Mouse (Mus musculus): Measurements from ENCODE around the gene Rad51ap1. TPM values are rescaled to one million over a fixed set of nuclear protein-coding genes. Genes with fewer than 3 reads are reported as not detected.

The Rad51ap1 gene
- polyA plus RNA-seq, 1 experiment from 2014 or later: 42.6 TPM

DNA sequence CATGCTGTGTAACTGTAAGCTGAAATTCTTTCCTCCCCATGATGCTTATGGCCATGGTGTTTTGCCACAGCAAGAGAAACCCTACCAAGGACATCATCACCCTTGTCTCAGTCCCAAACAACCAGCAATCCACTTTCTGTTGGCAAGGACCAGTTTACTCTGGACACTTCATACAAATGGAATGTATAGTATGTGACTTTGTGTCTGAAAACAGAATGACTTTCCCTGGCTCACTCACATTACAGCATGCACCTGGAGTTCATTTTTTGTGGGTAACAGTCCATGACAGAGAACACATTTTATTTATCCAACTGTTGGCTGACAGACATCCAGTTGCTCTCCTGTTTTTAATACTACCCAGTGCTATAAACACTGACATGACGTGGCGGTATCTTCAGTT, 6.5 kb downstream of the Rad51ap1 start:
- Histone ChIP-seq H3K4me2 (replicated peaks) (no peak overlapping the region), H3K9ac (no peak overlapping the region), H3K9me3 (replicated peaks) (no peaks in the 10 kb centered on the region), H3K36me3 (peaks cover 18% of the 10 kb centered on the region), H3K27me3 (no peaks in the 10 kb centered on the region), H3K27ac (no peak overlapping the region), H3K4me1 (peaks cover 2% of the 10 kb centered on the region; the same call in 1 of the 2 replicates), H3K4me3 (no peak overlapping the region)
- 95% methylated on average over 2 of the region's 2 CpGs for WGBS
- ATAC-seq (ENCODE audit: low FRiP score): no peak

DNA sequence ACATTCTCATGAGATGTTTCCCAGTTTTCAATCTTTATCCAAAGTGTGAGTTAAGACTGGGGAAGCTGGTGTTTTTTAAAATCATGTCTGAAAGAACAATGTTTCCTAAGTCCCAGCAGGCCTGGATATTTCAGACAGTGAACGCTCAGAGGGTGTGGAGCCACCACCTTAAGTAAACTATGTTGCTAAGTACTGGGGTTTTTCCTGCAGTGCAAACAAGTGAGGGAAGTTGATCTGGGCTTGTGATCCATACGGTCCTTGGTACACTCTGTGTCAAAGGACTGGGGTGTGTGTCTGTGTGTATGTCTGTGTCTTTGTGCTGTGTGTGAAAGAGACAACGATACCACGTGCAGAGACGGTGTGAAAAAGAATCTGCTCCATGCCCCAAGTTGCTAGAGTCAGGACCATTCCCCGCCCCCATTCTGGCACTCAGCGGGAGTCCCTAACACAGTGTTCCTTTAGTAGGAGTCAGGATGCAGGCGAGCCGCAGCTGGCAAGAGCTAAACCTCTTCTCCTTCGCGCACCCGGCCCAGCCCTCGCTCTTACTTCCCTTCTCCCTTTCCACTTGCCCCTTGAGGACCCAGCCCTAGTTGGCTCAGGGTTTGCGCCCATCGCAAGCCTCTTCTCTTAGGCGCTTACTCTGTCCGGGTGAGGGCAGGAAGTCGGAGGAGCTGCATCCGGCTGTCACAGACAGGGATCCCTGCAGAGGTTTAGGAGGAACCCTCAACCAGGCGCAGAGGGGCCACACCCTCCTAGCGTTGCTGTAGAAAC, 18.1 kb downstream of the Rad51ap1 start, which contains the start of gene Dyrk4:
Gene Dyrk4 (minus strand): TSS at position 729 of the 771 bp plus-strand sequence.
- no peak for ATAC-seq (ENCODE audit: low FRiP score)
- H3K27me3 ChIP-seq: no peaks in the 10 kb centered on the region
- H3K27ac ChIP-seq: no peak within 1 kb of the TSS
- H3K9me3 ChIP-seq (replicated peaks): no peaks in the 10 kb centered on the region
- peaks cover 5% of the 10 kb centered on the region; the same call in 1 of the 2 replicates for H3K4me1 ChIP-seq
- peak within 1 kb of the TSS; percentile 47 for H3K4me2 ChIP-seq (replicated peaks)
- peaks cover 22% of the 10 kb centered on the region for H3K36me3 ChIP-seq
- peak within 1 kb of the TSS; percentile 19; the same call in 1 of the 2 replicates for H3K4me3 ChIP-seq
- H3K9ac ChIP-seq: peak within 1 kb of the TSS; percentile 25; the same call in 1 of the 2 replicates
- 7% methylated on average over 21 of the region's 21 CpGs for WGBS

DNA sequence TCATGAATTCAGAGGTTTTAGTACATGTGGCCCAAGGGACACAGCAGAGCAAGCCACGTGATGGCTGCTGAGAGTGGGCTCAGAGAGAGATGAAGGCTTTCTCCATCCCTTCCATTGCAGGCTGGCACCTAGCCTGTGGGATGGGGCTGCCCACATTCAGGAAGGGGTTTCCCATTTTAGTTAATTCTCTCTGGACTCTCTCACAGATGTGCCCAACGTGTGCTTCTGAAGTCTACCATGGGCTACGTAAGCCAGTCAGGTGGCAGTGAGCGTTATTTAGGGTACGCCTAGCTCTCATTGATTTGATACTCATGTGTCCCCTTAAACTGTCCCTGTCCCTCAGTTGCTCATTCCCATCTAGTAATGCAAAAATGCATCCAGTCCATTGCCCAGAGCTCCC, 24.5 kb downstream of the Rad51ap1 start:
- no peak overlapping the region for H3K4me2 ChIP-seq (replicated peaks)
- 84% methylated on average over 5 of the region's 5 CpGs for WGBS
- H3K27ac ChIP-seq: no peak overlapping the region
- H3K4me1 ChIP-seq: no peaks in the 10 kb centered on the region
- no peaks in the 10 kb centered on the region for H3K36me3 ChIP-seq
- H3K9me3 ChIP-seq (replicated peaks): no peaks in the 10 kb centered on the region
- no peak for ATAC-seq (ENCODE audit: low FRiP score)
- H3K4me3 ChIP-seq: no peak overlapping the region
- H3K27me3 ChIP-seq: 0 out of 2 replicates have a peak, but pooled peaks cover 2% of the 10 kb centered on the region
- no peak overlapping the region for H3K9ac ChIP-seq

DNA sequence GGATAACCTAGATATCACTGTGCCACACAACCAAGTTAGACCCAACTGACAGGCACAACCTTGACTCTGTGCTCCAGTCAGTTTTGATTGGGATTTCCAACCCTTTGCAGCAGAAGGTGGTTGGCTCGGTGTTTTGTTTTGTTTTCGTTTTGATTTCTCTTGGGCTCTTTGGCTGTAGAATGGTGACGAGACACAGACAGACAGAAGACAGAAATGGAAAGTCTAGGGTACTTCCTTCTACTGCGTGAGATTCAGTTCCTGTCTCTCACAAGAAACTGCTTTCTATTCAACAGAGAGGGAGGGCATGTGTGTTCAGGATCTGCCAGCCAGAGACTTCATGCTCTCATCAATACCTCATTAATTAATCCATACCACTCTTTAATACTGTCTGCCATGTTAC, 28.7 kb downstream of the Rad51ap1 start:
- Histone ChIP-seq H3K9me3 (replicated peaks) (no peaks in the 10 kb centered on the region), H3K27me3 (0 out of 2 replicates have a peak, but pooled peaks cover 2% of the 10 kb centered on the region), H3K4me3 (no peak overlapping the region), H3K4me1 (no peaks in the 10 kb centered on the region), H3K4me2 (replicated peaks) (no peak overlapping the region), H3K27ac (no peak overlapping the region), H3K9ac (no peak overlapping the region), H3K36me3 (no peaks in the 10 kb centered on the region)
- no peak for ATAC-seq (ENCODE audit: low FRiP score)
- WGBS: 81% methylated on average over 4 of the region's 4 CpGs

DNA sequence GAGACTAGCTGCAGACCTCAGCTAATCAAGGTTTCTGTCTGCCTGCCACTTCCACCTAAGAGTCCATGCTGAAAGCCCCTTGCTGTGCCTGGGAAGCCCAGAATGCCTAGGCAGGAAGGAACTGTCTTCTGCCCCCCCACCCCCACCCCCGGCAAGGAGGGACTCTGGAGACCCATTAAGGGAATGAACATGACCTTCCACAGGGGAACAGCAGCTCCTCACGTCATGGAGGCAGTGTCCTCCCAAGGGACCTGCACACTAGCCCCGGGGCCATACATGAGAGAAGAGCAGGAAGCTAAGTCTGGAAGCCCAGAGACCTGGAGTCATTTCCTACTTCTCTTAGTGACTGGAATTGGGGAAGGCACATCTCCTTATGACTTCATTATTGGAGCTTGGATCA, 31.5 kb downstream of the Rad51ap1 start:
- 54% methylated on average over 3 of the region's 3 CpGs for WGBS
- Histone ChIP-seq H3K9me3 (replicated peaks) (no peaks in the 10 kb centered on the region), H3K4me1 (no peaks in the 10 kb centered on the region), H3K9ac (no peak overlapping the region), H3K27me3 (0 out of 2 replicates have a peak, but pooled peaks cover 2% of the 10 kb centered on the region), H3K27ac (no peak overlapping the region), H3K36me3 (no peaks in the 10 kb centered on the region), H3K4me3 (no peak overlapping the region), H3K4me2 (replicated peaks) (no peak overlapping the region)
- no peak for ATAC-seq (ENCODE audit: low FRiP score)

DNA sequence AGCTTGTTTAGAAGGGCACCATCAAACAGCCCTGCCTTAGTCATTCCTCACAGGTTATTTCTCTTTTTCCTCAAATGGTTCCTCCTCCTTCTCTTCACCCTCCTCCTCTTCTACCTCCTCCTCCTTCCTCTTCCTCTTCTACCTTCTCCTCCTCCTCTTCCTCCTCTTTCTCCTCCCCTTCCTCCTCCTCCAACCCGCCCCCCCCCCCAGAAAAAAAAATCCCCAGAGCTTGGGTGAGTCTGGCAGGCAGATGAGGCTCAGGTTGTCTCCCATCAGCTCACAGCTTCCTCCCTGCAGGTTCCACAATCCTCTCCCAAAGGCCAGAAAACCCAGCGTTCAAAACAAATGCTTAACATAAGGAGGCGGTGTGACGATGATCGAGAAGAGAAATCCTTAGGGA, 32.0 kb downstream of the Rad51ap1 start:
- Histone ChIP-seq H3K9ac (no peak overlapping the region), H3K27me3 (0 out of 2 replicates have a peak, but pooled peaks cover 2% of the 10 kb centered on the region), H3K4me3 (no peak overlapping the region), H3K36me3 (no peaks in the 10 kb centered on the region), H3K4me1 (no peaks in the 10 kb centered on the region), H3K9me3 (replicated peaks) (no peaks in the 10 kb centered on the region), H3K4me2 (replicated peaks) (no peak overlapping the region), H3K27ac (no peak overlapping the region)
- ATAC-seq (ENCODE audit: low FRiP score): no peak
- 74% methylated on average over 4 of the region's 5 CpGs for WGBS

DNA sequence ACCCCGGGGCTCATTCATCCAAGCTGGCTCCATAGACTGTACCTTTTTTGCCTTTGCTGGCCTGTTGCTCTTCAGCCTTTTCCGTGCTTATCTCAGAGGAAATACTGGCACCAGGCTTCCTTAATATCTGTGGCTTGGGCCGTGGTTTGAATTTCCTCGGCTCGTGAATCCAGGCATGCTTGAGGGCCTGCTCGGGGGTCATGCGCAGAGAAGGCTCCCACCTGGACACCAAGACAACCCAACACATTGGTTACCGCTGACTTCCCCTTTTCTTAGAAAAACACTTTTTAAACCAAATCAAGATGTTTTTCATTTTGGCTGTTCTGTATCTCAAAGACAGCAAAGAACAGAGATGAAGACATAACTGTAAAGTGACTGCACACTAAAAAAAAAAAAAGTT, 62.3 kb downstream of the Rad51ap1 start:
- ATAC-seq (ENCODE audit: low FRiP score): no peak
- Histone ChIP-seq H3K4me2 (replicated peaks) (no peak overlapping the region), H3K4me1 (no peaks in the 10 kb centered on the region), H3K4me3 (no peak overlapping the region), H3K27ac (no peak overlapping the region), H3K9ac (no peak overlapping the region), H3K9me3 (replicated peaks) (no peaks in the 10 kb centered on the region), H3K27me3 (no peaks in the 10 kb centered on the region; the same call in 1 of the 2 replicates), H3K36me3 (no peaks in the 10 kb centered on the region)
- 90% methylated on average over 8 of the region's 8 CpGs for WGBS

Other genes starting within 250 kb of the Rad51ap1 start
- gene Kcna6, start 198.9 kb downstream of the Rad51ap1 start, polyA plus RNA-seq (2016; fragmentation: Nextera tagmentation; extraction: Ambion mirVana): 12.5 and 13.5 TPM in 2 replicates
- gene Ndufa9, start 90.5 kb downstream of the Rad51ap1 start, polyA plus RNA-seq (2016; fragmentation: Nextera tagmentation; extraction: Ambion mirVana): 159 and 171 TPM in 2 replicates
- gene Akap3, start 86.5 kb downstream of the Rad51ap1 start, polyA plus RNA-seq (2016; fragmentation: Nextera tagmentation; extraction: Ambion mirVana): 0.13 TPM in 1 of 2 replicates, not detected in the other
- 0.30 TPM in 1 of 2 replicates, not detected in the other for gene Dyrk4, start 17.7 kb downstream of the Rad51ap1 start, polyA plus RNA-seq (2016; fragmentation: Nextera tagmentation; extraction: Ambion mirVana)
- 19.1 and 20.5 TPM in 2 replicates for gene D6Wsu163e, start 375 bp upstream of the Rad51ap1 start, polyA plus RNA-seq (2016; fragmentation: Nextera tagmentation; extraction: Ambion mirVana)
- 0.04 and 0.07 TPM in 2 replicates for gene Fgf6, start 76.0 kb upstream of the Rad51ap1 start, polyA plus RNA-seq (2016; fragmentation: Nextera tagmentation; extraction: Ambion mirVana)
- gene Fgf23, start 133.3 kb upstream of the Rad51ap1 start, polyA plus RNA-seq (2016; fragmentation: Nextera tagmentation; extraction: Ambion mirVana): not detected in 2 replicates
- 8.3 and 9.5 TPM in 2 replicates for gene Tigar, start 170.0 kb upstream of the Rad51ap1 start, polyA plus RNA-seq (2016; fragmentation: Nextera tagmentation; extraction: Ambion mirVana)
- gene Ccnd2, start 212.6 kb upstream of the Rad51ap1 start, polyA plus RNA-seq (2016; fragmentation: Nextera tagmentation; extraction: Ambion mirVana): 565 and 605 TPM in 2 replicates

Measured in hindbrain, embryonic 12.5 days (tissue).